Mouse (Mus musculus) intestine, embryonic 14.5 days (tissue): ENCODE results near the gene Prc1. TPM values are rescaled to one million over a fixed set of nuclear protein-coding genes. Genes with fewer than 3 reads are reported as not detected.

Source experiments
- ATAC-seq: fragments of 200-750 bp; cut with Nextera tagmentation; replicated peaks from 2 replicates; pipeline ENCODE4 v1.8.0; 2017; ENCODE audit warnings: low read depth, moderate number of reproducible peaks, moderate TSS enrichment, moderate library complexity; ENCODE audit not compliant: low FRiP score, low TSS enrichment
- DNase-seq: peaks from one replicate; pipeline ENCODE4 v3.0.0-alpha.2; 2018; ENCODE audit warnings: low spot score
- H3K27ac ChIP-seq: fragments of 300-500 bp; sonication (generic); 2 replicates; pipeline ENCODE4 v1.5.1; 2014; ENCODE audit warnings: low read depth, mild to moderate bottlenecking, control low read depth
- H3K27me3 ChIP-seq: fragments of 300-500 bp; sonication (generic); replicated peaks from 2 replicates; pipeline ENCODE4 v1.6.1; 2014; ENCODE audit warnings: low read length, control low read depth; ENCODE audit not compliant: control insufficient read depth, insufficient read depth
- H3K36me3 ChIP-seq: fragments of 300-500 bp; sonication (generic); 2 replicates; pipeline ENCODE4 v1.6.1; 2014; ENCODE audit warnings: low read length, control low read depth; ENCODE audit not compliant: control insufficient read depth, insufficient read depth
- H3K4me1 ChIP-seq: fragments of 300-500 bp; sonication (generic); replicated peaks from 2 replicates; pipeline ENCODE4 v1.6.1; 2014; ENCODE audit warnings: low read length, control low read depth, mixed read lengths; ENCODE audit not compliant: control insufficient read depth, insufficient read depth
- H3K4me2 ChIP-seq: fragments of 300-500 bp; sonication (generic); 2 replicates; pipeline ENCODE4 v1.6.1; 2014; ENCODE audit warnings: low read length
- H3K4me3 ChIP-seq: fragments of 300-500 bp; sonication (generic); 2 replicates; pipeline ENCODE4 v1.5.1; 2014; ENCODE audit warnings: low read depth, low read length, control low read depth, mixed read lengths
- H3K9ac ChIP-seq: fragments of 300-500 bp; sonication (generic); 2 replicates; pipeline ENCODE4 v1.6.1; 2014; ENCODE audit warnings: mild to moderate bottlenecking, low read length
- H3K9me3 ChIP-seq: fragments of 300-500 bp; sonication (generic); 2 replicates; pipeline ENCODE4 v1.6.1; 2016; ENCODE audit warnings: low read length, control low read depth; ENCODE audit not compliant: control insufficient read depth
- WGBS: fragments of 180-500 bp; shearing (Covaris S2); extraction: QIAGEN DNeasy Blood & Tissue Kit; methylation state at CpG from one replicate; pipeline ENCODE4 v1.1.7; 2014; 5-methylcytosine and 5-hydroxymethylcytosine counted together
- polyA plus RNA-seq: library from polyadenylated mRNA; unstranded; fragments of >200 nt; fragmentation: Nextera tagmentation; extraction: Ambion mirVana; gene quantifications from 2 replicates; pipeline ENCODE4 v1.2.1, GENCODE M21; 2014

Gene Prc1
- polyA plus RNA-seq, 1 experiment from 2014 or later = 149 TPM

- Histone ChIP-seq H3K27ac (no peak overlapping the region), H3K9me3 (no peaks in the 10 kb centered on the region), H3K4me2 (no peak overlapping the region), H3K4me1 (peaks cover 12% of the 10 kb centered on the region), H3K27me3 (no peaks in the 10 kb centered on the region), H3K36me3 (peaks cover 23% of the 10 kb centered on the region), H3K4me3 (no peak overlapping the region), H3K9ac (no peak overlapping the region)
- ATAC-seq (no peak), DNase-seq (no peak)
- 93% methylated on average over 6 of the region's 6 CpGs for WGBS
Measured at GRCm38 (mm10) chr7:80296462-80296861, 2.2 kb downstream of the Prc1 start.

GRCm38 (mm10) chr7:80297041-80297440 is 2.8 kb downstream of the Prc1 start:
- Histone ChIP-seq H3K4me2 (no peak overlapping the region), H3K4me1 (peaks cover 12% of the 10 kb centered on the region), H3K27ac (no peak overlapping the region), H3K9me3 (no peaks in the 10 kb centered on the region), H3K9ac (no peak overlapping the region), H3K36me3 (peaks cover 28% of the 10 kb centered on the region), H3K4me3 (no peak overlapping the region), H3K27me3 (no peaks in the 10 kb centered on the region)
- WGBS = 89% methylated on average over 3 of the region's 3 CpGs
- DNase-seq = no peak
- no peak for ATAC-seq

GRCm38 (mm10) chr7:80298754-80299153 is 4.5 kb downstream of the Prc1 start:
- Histone ChIP-seq H3K4me3 (no peak overlapping the region), H3K4me2 (no peak overlapping the region), H3K9ac (no peak overlapping the region), H3K9me3 (no peaks in the 10 kb centered on the region), H3K27me3 (no peaks in the 10 kb centered on the region), H3K4me1 (peaks cover 12% of the 10 kb centered on the region), H3K27ac (no peak overlapping the region), H3K36me3 (peaks cover 44% of the 10 kb centered on the region)
- DNase-seq (no peak), ATAC-seq (no peak)
- WGBS = 93% methylated on average over 4 of the region's 4 CpGs

GRCm38 (mm10) chr7:80299568-80299967 is 5.3 kb downstream of the Prc1 start:
- Histone ChIP-seq H3K27ac (no peak overlapping the region), H3K4me1 (peaks cover 12% of the 10 kb centered on the region), H3K27me3 (no peaks in the 10 kb centered on the region), H3K36me3 (peaks cover 52% of the 10 kb centered on the region), H3K9me3 (no peaks in the 10 kb centered on the region), H3K9ac (no peak overlapping the region), H3K4me2 (no peak overlapping the region), H3K4me3 (no peak overlapping the region)
- WGBS = 87% methylated on average over 3 of the region's 3 CpGs
- no peak for ATAC-seq
- DNase-seq = no peak

GRCm38 (mm10) chr7:80301522-80301921 is 7.3 kb downstream of the Prc1 start:
- H3K9me3 ChIP-seq = no peaks in the 10 kb centered on the region
- DNase-seq (no peak), ATAC-seq (no peak)
- 0 out of 2 replicates have a peak, but pooled peaks cover 5% of the 10 kb centered on the region for H3K4me1 ChIP-seq
- H3K27me3 ChIP-seq = no peaks in the 10 kb centered on the region
- WGBS = 83% methylated on average over 2 of the region's 2 CpGs
- H3K9ac ChIP-seq = no peak overlapping the region
- H3K4me3 ChIP-seq = no peak overlapping the region
- H3K4me2 ChIP-seq = no peak overlapping the region
- H3K27ac ChIP-seq = no peak overlapping the region
- H3K36me3 ChIP-seq = peaks cover 72% of the 10 kb centered on the region

- Histone ChIP-seq H3K4me3 (no peak overlapping the region), H3K27ac (no peak overlapping the region), H3K9me3 (no peaks in the 10 kb centered on the region), H3K36me3 (peaks cover 100% of the 10 kb centered on the region), H3K4me1 (no peaks in the 10 kb centered on the region), H3K9ac (no peak overlapping the region), H3K4me2 (no peak overlapping the region), H3K27me3 (no peaks in the 10 kb centered on the region)
- DNase-seq (no peak), ATAC-seq (no peak)
- WGBS = 90% methylated on average over 3 of the region's 3 CpGs
Measured at GRCm38 (mm10) chr7:80307766-80308165, 13.5 kb downstream of the Prc1 start.

- no peak overlapping the region for H3K27ac ChIP-seq
- DNase-seq (no peak), ATAC-seq (no peak)
- H3K36me3 ChIP-seq = peaks cover 100% of the 10 kb centered on the region
- H3K27me3 ChIP-seq = no peaks in the 10 kb centered on the region
- H3K4me1 ChIP-seq = no peaks in the 10 kb centered on the region
- no peak overlapping the region for H3K9ac ChIP-seq
- no peaks in the 10 kb centered on the region for H3K9me3 ChIP-seq
- WGBS = 81% methylated on average over 7 of the region's 7 CpGs
- H3K4me3 ChIP-seq = no peak overlapping the region
- no peak overlapping the region for H3K4me2 ChIP-seq
Measured at GRCm38 (mm10) chr7:80310771-80311170, 16.5 kb downstream of the Prc1 start.

- Histone ChIP-seq H3K9me3 (no peaks in the 10 kb centered on the region), H3K9ac (no peak overlapping the region), H3K4me3 (no peak overlapping the region), H3K27me3 (no peaks in the 10 kb centered on the region), H3K27ac (no peak overlapping the region), H3K36me3 (peaks cover 91% of the 10 kb centered on the region), H3K4me1 (no peaks in the 10 kb centered on the region), H3K4me2 (no peak overlapping the region)
- WGBS = 83% methylated on average over 2 of the region's 2 CpGs
- ATAC-seq (no peak), DNase-seq (no peak)
Measured at GRCm38 (mm10) chr7:80315733-80316132, 21.5 kb downstream of the Prc1 start.

- Histone ChIP-seq H3K36me3 (peaks cover 74% of the 10 kb centered on the region), H3K4me1 (no peaks in the 10 kb centered on the region), H3K4me3 (no peak overlapping the region), H3K27ac (no peak overlapping the region), H3K27me3 (no peaks in the 10 kb centered on the region), H3K9ac (no peak overlapping the region), H3K4me2 (no peak overlapping the region), H3K9me3 (no peaks in the 10 kb centered on the region)
- ATAC-seq (no peak), DNase-seq (no peak)
- WGBS = 64% methylated on average over 1 of the region's 1 CpGs
Measured at GRCm38 (mm10) chr7:80317439-80318115, 23.3 kb downstream of the Prc1 start.
